Mouse (Mus musculus): ENCODE measurements around the gene Cntn1. TPM values are rescaled to one million over a fixed set of nuclear protein-coding genes. Genes with fewer than 3 reads are reported as not detected.

Gene Cntn1
- polyA plus RNA-seq (2012; ENCODE audit: insufficient read depth, insufficient read length, missing spikeins): 0.31 TPM in 1 of 2 replicates, not detected in the other

- TF ChIP-seq CTCF (IDR thresholded peaks at IDR 0.05; ENCODE audit: low read depth, low read length) (no peak), POLR2A (IDR thresholded peaks at IDR 0.05; ENCODE audit: borderline replicate concordance, low read depth, low read length) (no peak)
- H3K4me3 ChIP-seq (ENCODE audit: insufficient read depth, low read length): no peak within 1 kb of the TSS
- no peak within 1 kb of the TSS for H3K27ac ChIP-seq (ENCODE audit: insufficient read depth, low read depth, low read length)
- no peaks in the 10 kb centered on the region for H3K4me1 ChIP-seq (ENCODE audit: control insufficient read depth, insufficient read depth, low read length)
Measured at GRCm38 (mm10) chr15:92050996-92051352, at the start of gene Cntn1. TSS of gene Cntn1 (plus strand) at chr15:92051165.

- Histone ChIP-seq H3K27ac (ENCODE audit: insufficient read depth, low read depth, low read length) (no peak overlapping the region), H3K4me3 (ENCODE audit: insufficient read depth, low read length) (no peak overlapping the region), H3K4me1 (ENCODE audit: control insufficient read depth, insufficient read depth, low read length) (no peaks in the 10 kb centered on the region)
- no peak for TF ChIP-seq POLR2A (IDR thresholded peaks at IDR 0.05; ENCODE audit: borderline replicate concordance, low read depth, low read length)
- TF ChIP-seq CTCF (IDR thresholded peaks at IDR 0.05; ENCODE audit: low read depth, low read length): no peak
Measured at GRCm38 (mm10) chr15:92001431-92001830, 49.5 kb upstream of the Cntn1 start.

- no peak overlapping the region for H3K4me3 ChIP-seq (ENCODE audit: insufficient read depth, low read length)
- no peak overlapping the region for H3K27ac ChIP-seq (ENCODE audit: insufficient read depth, low read depth, low read length)
- no peaks in the 10 kb centered on the region for H3K4me1 ChIP-seq (ENCODE audit: control insufficient read depth, insufficient read depth, low read length)
- TF ChIP-seq POLR2A (IDR thresholded peaks at IDR 0.05; ENCODE audit: borderline replicate concordance, low read depth, low read length) (no peak), CTCF (IDR thresholded peaks at IDR 0.05; ENCODE audit: low read depth, low read length) (no peak)
Measured at GRCm38 (mm10) chr15:92012165-92013083, 38.5 kb upstream of the Cntn1 start.

- TF ChIP-seq POLR2A (IDR thresholded peaks at IDR 0.05; ENCODE audit: borderline replicate concordance, low read depth, low read length): no peak
- TF ChIP-seq CTCF (IDR thresholded peaks at IDR 0.05; ENCODE audit: low read depth, low read length): no peak
- H3K27ac ChIP-seq (ENCODE audit: insufficient read depth, low read depth, low read length): no peak overlapping the region
- H3K4me3 ChIP-seq (ENCODE audit: insufficient read depth, low read length): no peak overlapping the region
- H3K4me1 ChIP-seq (ENCODE audit: control insufficient read depth, insufficient read depth, low read length): no peaks in the 10 kb centered on the region
Measured at GRCm38 (mm10) chr15:92034111-92034510, 16.9 kb upstream of the Cntn1 start.

- TF ChIP-seq POLR2A (IDR thresholded peaks at IDR 0.05; ENCODE audit: borderline replicate concordance, low read depth, low read length) (no peak), CTCF (IDR thresholded peaks at IDR 0.05; ENCODE audit: low read depth, low read length) (no peak)
Measured at GRCm38 (mm10) chr15:92042538-92042937, 8.4 kb upstream of the Cntn1 start.

GRCm38 (mm10) chr15:92046042-92046441 lies 4.9 kb upstream of the Cntn1 start:
- no peak for TF ChIP-seq POLR2A (IDR thresholded peaks at IDR 0.05; ENCODE audit: borderline replicate concordance, low read depth, low read length)
- TF ChIP-seq CTCF (IDR thresholded peaks at IDR 0.05; ENCODE audit: low read depth, low read length): no peak
- Histone ChIP-seq H3K4me1 (ENCODE audit: control insufficient read depth, insufficient read depth, low read length) (no peaks in the 10 kb centered on the region), H3K27ac (ENCODE audit: insufficient read depth, low read depth, low read length) (no peak overlapping the region), H3K4me3 (ENCODE audit: insufficient read depth, low read length) (no peak overlapping the region)

More at GRCm38 (mm10) chr15:92042538-92042937, 8.4 kb upstream of the Cntn1 start:
- no peaks in the 10 kb centered on the region for H3K4me1 ChIP-seq (ENCODE audit: control insufficient read depth, insufficient read depth, low read length)
- H3K4me3 ChIP-seq (ENCODE audit: insufficient read depth, low read length): no peak overlapping the region
- no peak overlapping the region for H3K27ac ChIP-seq (ENCODE audit: insufficient read depth, low read depth, low read length)

GRCm38 (mm10) chr15:92048031-92048430 lies 2.9 kb upstream of the Cntn1 start:
- TF ChIP-seq CTCF (IDR thresholded peaks at IDR 0.05; ENCODE audit: low read depth, low read length) (no peak), POLR2A (IDR thresholded peaks at IDR 0.05; ENCODE audit: borderline replicate concordance, low read depth, low read length) (no peak)
- no peak overlapping the region for H3K27ac ChIP-seq (ENCODE audit: insufficient read depth, low read depth, low read length)
- H3K4me3 ChIP-seq (ENCODE audit: insufficient read depth, low read length): no peak overlapping the region
- no peaks in the 10 kb centered on the region for H3K4me1 ChIP-seq (ENCODE audit: control insufficient read depth, insufficient read depth, low read length)

- TF ChIP-seq CTCF (IDR thresholded peaks at IDR 0.05; ENCODE audit: low read depth, low read length) (no peak), POLR2A (IDR thresholded peaks at IDR 0.05; ENCODE audit: borderline replicate concordance, low read depth, low read length) (no peak)
Measured at GRCm38 (mm10) chr15:92048531-92048930, 2.4 kb upstream of the Cntn1 start.

GRCm38 (mm10) chr15:92051353-92052132 lies 578 bp downstream of the Cntn1 start:
- TF ChIP-seq POLR2A (IDR thresholded peaks at IDR 0.05; ENCODE audit: borderline replicate concordance, low read depth, low read length) (no peak), CTCF (IDR thresholded peaks at IDR 0.05; ENCODE audit: low read depth, low read length) (no peak)
- Histone ChIP-seq H3K27ac (ENCODE audit: insufficient read depth, low read depth, low read length) (no peak overlapping the region), H3K4me3 (ENCODE audit: insufficient read depth, low read length) (no peak overlapping the region), H3K4me1 (ENCODE audit: control insufficient read depth, insufficient read depth, low read length) (no peaks in the 10 kb centered on the region)

More at GRCm38 (mm10) chr15:92048531-92048930, 2.4 kb upstream of the Cntn1 start:
- Histone ChIP-seq H3K4me3 (ENCODE audit: insufficient read depth, low read length) (no peak overlapping the region), H3K27ac (ENCODE audit: insufficient read depth, low read depth, low read length) (no peak overlapping the region), H3K4me1 (ENCODE audit: control insufficient read depth, insufficient read depth, low read length) (no peaks in the 10 kb centered on the region)

- Histone ChIP-seq H3K27ac (ENCODE audit: insufficient read depth, low read depth, low read length) (no peak overlapping the region), H3K4me1 (ENCODE audit: control insufficient read depth, insufficient read depth, low read length) (no peaks in the 10 kb centered on the region), H3K4me3 (ENCODE audit: insufficient read depth, low read length) (no peak overlapping the region)
- TF ChIP-seq POLR2A (IDR thresholded peaks at IDR 0.05; ENCODE audit: borderline replicate concordance, low read depth, low read length): no peak
- no peak for TF ChIP-seq CTCF (IDR thresholded peaks at IDR 0.05; ENCODE audit: low read depth, low read length)
Measured at GRCm38 (mm10) chr15:92052133-92052463, 1.1 kb downstream of the Cntn1 start.
